Mouse (Mus musculus): ENCODE results near the gene Gss.

GRCm38 (mm10) chr2:155629231-155629661 lies 36.6 kb upstream of the Gss start:
- TF ChIP-seq CTCF (IDR thresholded peaks at IDR 0.05; ENCODE audit: borderline replicate concordance, control insufficient read depth, extremely low read depth, insufficient read depth, low read length, poor library complexity) (no peak), POLR2A (IDR thresholded peaks at IDR 0.05; ENCODE audit: control insufficient read depth, extremely low read depth, insufficient read depth, low read length, poor library complexity) (no peak)
